Mouse (Mus musculus) megakaryocyte, adult 5-6 weeks (primary cell): ENCODE results near the gene Otud7a. TPM values are rescaled to one million over a fixed set of nuclear protein-coding genes. Genes with fewer than 3 reads are reported as not detected.

Source experiments
- ATAC-seq: 2 replicates; pipeline ENCODE4 v1.8.0; 2016; ENCODE audit warnings: mild to moderate bottlenecking, inconsistent platforms; ENCODE audit not compliant: poor library complexity, severe bottlenecking
- total RNA-seq, 2 experiments: library from RNA; stranded (forward) in 1 of 2; stranded (reverse) in 1 of 2; fragments of 153-499, 151-499 nt in 1 of 2; fragments of 221-1000, 200-1000 nt in 1 of 2; gene quantifications; 2 replicates each; pipeline versions ENCODE4 v1.2.3 to v1.2.4; 2015 to 2017

The Otud7a gene
- total RNA-seq, 2 experiments from 2014 or later, result not detected

GRCm38 (mm10) chr7:63762529-63762928, 318.0 kb downstream of the Otud7a start:
- ATAC-seq, result no peak

- no peak for ATAC-seq
Observed at GRCm38 (mm10) chr7:63768398-63769029, 324.0 kb downstream of the Otud7a start.

- no peak for ATAC-seq
Observed at GRCm38 (mm10) chr7:63773268-63773667, 328.7 kb downstream of the Otud7a start.

GRCm38 (mm10) chr7:63774291-63774690, 329.7 kb downstream of the Otud7a start:
- ATAC-seq, result no peak

GRCm38 (mm10) chr7:63777328-63777727, 332.8 kb downstream of the Otud7a start:
- no peak for ATAC-seq

GRCm38 (mm10) chr7:63780821-63781220, 336.3 kb downstream of the Otud7a start:
- no peak for ATAC-seq

GRCm38 (mm10) chr7:63789743-63790142, 345.2 kb downstream of the Otud7a start:
- ATAC-seq, result no peak

GRCm38 (mm10) chr7:63796001-63796632, 351.6 kb downstream of the Otud7a start:
- no peak for ATAC-seq

- ATAC-seq, result no peak
Observed at GRCm38 (mm10) chr7:63798446-63798845, 353.9 kb downstream of the Otud7a start.

- ATAC-seq, result no peak
Observed at GRCm38 (mm10) chr7:63799304-63799703, 354.8 kb downstream of the Otud7a start.

- no peak for ATAC-seq
Observed at GRCm38 (mm10) chr7:63802751-63803150, 358.2 kb downstream of the Otud7a start.

Other genes with a start within 250 kb of the Otud7a start
- gene Chrna7, start 232.2 kb upstream of the Otud7a start, total RNA-seq (2015), result not detected in 2 replicates
- not detected in 2 replicates for gene Chrna7, start 232.2 kb upstream of the Otud7a start, total RNA-seq (2017)